Mouse (Mus musculus) ES-CJ7 (cell line): ENCODE results near the gene Wscd2.

Experiments used
- DNase-seq: peaks from one replicate; pipeline ENCODE4 v3.0.0; 2011; ENCODE audit warnings: low read depth, low spot score

Gene Wscd2

GRCm38 (mm10) chr5:113610490-113610889 is 120.4 kb downstream of the Wscd2 start:
- DNase-seq, result no peak

GRCm38 (mm10) chr5:113611131-113611530 is 121.0 kb downstream of the Wscd2 start:
- no peak for DNase-seq

GRCm38 (mm10) chr5:113611771-113612233 is 121.7 kb downstream of the Wscd2 start:
- DNase-seq, result no peak

GRCm38 (mm10) chr5:113618716-113619115 is 128.6 kb downstream of the Wscd2 start:
- DNase-seq, result no peak

- DNase-seq, result no peak
These were observed 129.0 kb downstream of the Wscd2 start for GRCm38 (mm10) chr5:113619151-113619550.

GRCm38 (mm10) chr5:113620130-113620716 is 130.1 kb downstream of the Wscd2 start:
- peak; percentile 59 for DNase-seq

- no peak for DNase-seq
These were observed 130.9 kb downstream of the Wscd2 start for GRCm38 (mm10) chr5:113620999-113621398.

- no peak for DNase-seq
These were observed 132.9 kb downstream of the Wscd2 start for GRCm38 (mm10) chr5:113623052-113623451.

- DNase-seq, result no peak
These were observed 134.9 kb downstream of the Wscd2 start for GRCm38 (mm10) chr5:113625068-113625467.

GRCm38 (mm10) chr5:113626352-113626751 is 136.2 kb downstream of the Wscd2 start:
- DNase-seq, result no peak

- no peak for DNase-seq
These were observed 136.9 kb downstream of the Wscd2 start for GRCm38 (mm10) chr5:113626991-113627390.

GRCm38 (mm10) chr5:113627820-113628437 is 137.8 kb downstream of the Wscd2 start:
- no peak for DNase-seq

- DNase-seq, result no peak
These were observed 139.1 kb downstream of the Wscd2 start for GRCm38 (mm10) chr5:113629248-113629647.

GRCm38 (mm10) chr5:113630116-113630515 is 140.0 kb downstream of the Wscd2 start:
- DNase-seq, result no peak

- DNase-seq, result no peak
These were observed 143.0 kb downstream of the Wscd2 start for GRCm38 (mm10) chr5:113633037-113633714.

GRCm38 (mm10) chr5:113634024-113634651 is 144.0 kb downstream of the Wscd2 start:
- DNase-seq, result no peak

- DNase-seq, result no peak
These were observed 144.9 kb downstream of the Wscd2 start for GRCm38 (mm10) chr5:113634887-113635610.

- no peak for DNase-seq
These were observed 145.9 kb downstream of the Wscd2 start for GRCm38 (mm10) chr5:113635861-113636565.

GRCm38 (mm10) chr5:113637631-113638030 is 147.5 kb downstream of the Wscd2 start:
- DNase-seq, result no peak

GRCm38 (mm10) chr5:113638055-113638454 is 147.9 kb downstream of the Wscd2 start:
- no peak for DNase-seq

GRCm38 (mm10) chr5:113639126-113639525 is 149.0 kb downstream of the Wscd2 start:
- DNase-seq, result no peak
